Mouse (Mus musculus) forebrain, embryonic 14.5 days (tissue): ENCODE measurements at regions not wholly inside any gene's neighbourhood (a gene's known extent, or its start where the extent isn't known, plus 50 kb on each side); places are given as distances from the start of the nearest gene placed in this dataset.

Source experiments
- ATAC-seq: fragments of 200-750 bp; cut with Nextera tagmentation; 2 replicates; pipeline ENCODE4 v1.8.0; 2017; ENCODE audit warnings: mild to moderate bottlenecking, moderate library complexity
- DNase-seq: peaks from one replicate; pipeline ENCODE4 v3.0.0-alpha.2; 2015; ENCODE audit warnings: low spot score
- H3K27ac ChIP-seq: fragments of 300-500 bp; sonication (generic); 2 replicates; pipeline ENCODE4 v1.5.1; 2014; ENCODE audit warnings: low read depth, mild to moderate bottlenecking, control low read depth, low read length, moderate library complexity
- H3K27me3 ChIP-seq: fragments of 300-500 bp; sonication (generic); replicated peaks from 2 replicates; pipeline ENCODE4 v1.6.1; 2014; ENCODE audit warnings: low read length, control low read depth, mixed read lengths; ENCODE audit not compliant: control insufficient read depth, insufficient read depth
- H3K36me3 ChIP-seq: fragments of 300-500 bp; sonication (generic); 2 replicates; pipeline ENCODE4 v1.6.1; 2014; ENCODE audit warnings: low read length, control low read depth; ENCODE audit not compliant: control insufficient read depth, insufficient read depth
- H3K4me1 ChIP-seq: fragments of 300-500 bp; sonication (generic); 2 replicates; pipeline ENCODE4 v1.6.1; 2014; ENCODE audit warnings: antibody characterized with exemption, low read length, control low read depth; ENCODE audit not compliant: control insufficient read depth, insufficient read depth
- H3K4me2 ChIP-seq: fragments of 300-500 bp; sonication (generic); 2 replicates; pipeline ENCODE4 v1.6.1; 2014; ENCODE audit warnings: mild to moderate bottlenecking, control low read depth, low read length
- H3K4me3 ChIP-seq: fragments of 300-500 bp; sonication (generic); 2 replicates; pipeline ENCODE4 v1.5.1; 2014; ENCODE audit warnings: low read depth, low read length, control low read depth
- H3K9ac ChIP-seq: fragments of 300-500 bp; sonication (generic); 2 replicates; pipeline ENCODE4 v1.6.1; 2014; ENCODE audit warnings: mild to moderate bottlenecking, low read length, control low read depth, moderate library complexity
- H3K9me3 ChIP-seq: fragments of 300-500 bp; sonication (generic); replicated peaks from 2 replicates; pipeline ENCODE4 v1.6.1; 2016; ENCODE audit warnings: low read length, control low read depth, mixed read lengths; ENCODE audit not compliant: control insufficient read depth
- WGBS: fragments of 180-500 bp; shearing (Covaris S2); extraction: QIAGEN DNeasy Blood & Tissue Kit; methylation state at CpG from one replicate; pipeline ENCODE4 v1.1.7; 2014; 5-methylcytosine and 5-hydroxymethylcytosine counted together

DNA sequence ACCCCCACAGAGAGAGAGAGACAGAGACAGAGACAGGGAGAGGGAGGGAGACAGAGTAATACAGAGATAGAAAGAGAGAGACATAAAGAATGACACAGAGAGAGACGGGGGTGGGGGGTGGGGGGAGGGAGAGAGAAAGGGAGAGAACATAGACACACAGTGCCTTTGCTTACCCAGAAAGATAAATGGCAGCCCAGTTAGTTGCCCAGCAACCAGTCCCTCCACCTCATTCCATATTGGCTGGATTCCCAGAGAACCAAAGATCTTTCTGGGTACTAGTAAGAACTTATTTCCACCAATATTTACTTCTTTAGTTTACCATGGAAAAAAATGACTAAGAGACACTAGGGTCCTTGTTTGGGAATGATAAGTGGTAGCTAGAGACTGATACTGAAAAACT is 146.6 kb upstream of the Egln3 start:
- Histone ChIP-seq H3K36me3 (no peaks in the 10 kb centered on the region), H3K9ac (no peak overlapping the region), H3K4me1 (peaks cover 5% of the 10 kb centered on the region; the same call in 1 of the 2 replicates), H3K4me2 (no peak overlapping the region), H3K9me3 (no peaks in the 10 kb centered on the region), H3K27ac (no peak overlapping the region), H3K27me3 (no peaks in the 10 kb centered on the region), H3K4me3 (no peak overlapping the region)
- peak; percentile 62 for DNase-seq
- WGBS = 39% methylated on average over 1 of the region's 1 CpGs
- no peak for ATAC-seq

DNA sequence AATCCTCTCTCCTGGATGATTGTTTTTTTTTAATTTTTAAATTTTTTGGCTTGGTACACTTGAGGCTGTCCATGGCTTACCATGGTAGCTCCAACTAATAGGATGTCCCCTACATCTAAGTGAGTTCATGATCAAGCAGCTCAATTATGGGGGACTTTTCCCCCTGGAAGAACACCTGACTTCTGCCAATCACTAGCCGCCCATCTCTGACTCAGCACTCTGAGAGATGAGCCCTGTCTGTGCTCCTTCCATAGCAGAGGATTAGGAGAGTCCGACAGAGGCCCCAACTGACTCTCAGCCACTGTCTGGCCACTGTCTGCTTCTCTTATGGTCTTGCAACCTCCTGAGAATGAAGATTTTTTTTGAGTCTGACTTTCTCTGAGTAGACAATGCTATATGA is 145.7 kb upstream of the Egln3 start:
- H3K4me2 ChIP-seq = no peak overlapping the region
- no peak overlapping the region for H3K4me3 ChIP-seq

DNA sequence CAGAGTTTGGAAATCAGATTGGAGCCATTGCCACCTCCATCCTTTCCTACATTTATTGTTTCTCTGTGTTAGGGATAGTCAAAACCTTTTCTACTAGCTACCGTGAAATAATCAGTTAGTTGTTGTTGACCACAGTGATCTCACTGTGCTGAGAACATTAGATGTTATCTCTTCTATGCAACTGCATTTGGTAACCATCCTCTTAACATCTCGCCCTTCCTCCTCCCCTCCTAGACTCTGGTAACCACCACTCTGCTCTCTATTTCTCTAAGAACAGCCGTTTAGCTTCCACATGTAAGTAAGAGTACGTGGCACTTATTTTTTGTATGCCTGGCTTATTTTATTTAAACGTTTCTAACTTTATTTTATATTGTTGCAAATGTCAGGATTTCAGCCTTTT is 139.8 kb upstream of the Egln3 start:
- Histone ChIP-seq H3K9ac (no peak overlapping the region), H3K9me3 (no peaks in the 10 kb centered on the region), H3K27me3 (no peaks in the 10 kb centered on the region), H3K27ac (no peak overlapping the region), H3K36me3 (no peaks in the 10 kb centered on the region), H3K4me2 (no peak overlapping the region), H3K4me3 (no peak overlapping the region), H3K4me1 (no peaks in the 10 kb centered on the region)
- ATAC-seq = no peak
- 87% methylated on average over 5 of the region's 5 CpGs for WGBS
- DNase-seq = no peak

More for the DNA sequence above, 145.7 kb upstream of the Egln3 start:
- no peaks in the 10 kb centered on the region for H3K27me3 ChIP-seq
- DNase-seq (no peak), ATAC-seq (no peak)
- no peak overlapping the region for H3K9ac ChIP-seq
- H3K27ac ChIP-seq = no peak overlapping the region
- peaks cover 5% of the 10 kb centered on the region; the same call in 1 of the 2 replicates for H3K4me1 ChIP-seq
- no peaks in the 10 kb centered on the region for H3K36me3 ChIP-seq
- WGBS = 67% methylated on average over 2 of the region's 2 CpGs
- H3K9me3 ChIP-seq = no peaks in the 10 kb centered on the region

- H3K9ac ChIP-seq = no peak overlapping the region
- H3K36me3 ChIP-seq = no peaks in the 10 kb centered on the region
- H3K4me3 ChIP-seq = no peak overlapping the region
- ATAC-seq (peak; percentile 37; the same call in 1 of the 2 replicates), DNase-seq (peak; percentile 35)
- peaks cover 14% of the 10 kb centered on the region for H3K4me1 ChIP-seq
- H3K27ac ChIP-seq = peak overlapping the region; percentile 45; the same call in 1 of the 2 replicates
- H3K27me3 ChIP-seq = no peaks in the 10 kb centered on the region
- H3K9me3 ChIP-seq = no peaks in the 10 kb centered on the region
- H3K4me2 ChIP-seq = peak overlapping the region; percentile 17; the same call in 1 of the 2 replicates
- 2% methylated on average over 2 of the region's 2 CpGs for WGBS
Measured at GRCm38 (mm10) chr12:54335509-54335908, 131.8 kb upstream of the Egln3 start.

- no peak overlapping the region for H3K9ac ChIP-seq
- no peaks in the 10 kb centered on the region for H3K9me3 ChIP-seq
- peak; percentile 48; the same call in 1 of the 2 replicates for ATAC-seq
- peak; percentile 66 for DNase-seq
- H3K36me3 ChIP-seq = no peaks in the 10 kb centered on the region
- WGBS = 30% methylated on average over 9 of the region's 9 CpGs
- no peak overlapping the region for H3K4me3 ChIP-seq
- no peaks in the 10 kb centered on the region for H3K27me3 ChIP-seq
- H3K4me2 ChIP-seq = 0 out of 2 replicates have a peak overlapping the region, but pooled peaks have one; percentile 1
- H3K27ac ChIP-seq = peak overlapping the region; percentile 4; the same call in 1 of the 2 replicates
- H3K4me1 ChIP-seq = peaks cover 14% of the 10 kb centered on the region
Measured at GRCm38 (mm10) chr12:54334491-54335132, 131.0 kb upstream of the Egln3 start.

GRCm38 (mm10) chr12:54333632-54334321 is 130.1 kb upstream of the Egln3 start:
- no peak for ATAC-seq
- peaks cover 14% of the 10 kb centered on the region for H3K4me1 ChIP-seq
- no peak overlapping the region for H3K4me2 ChIP-seq
- no peak overlapping the region for H3K27ac ChIP-seq
- DNase-seq = no peak
- 85% methylated on average over 14 of the region's 14 CpGs for WGBS
- H3K9ac ChIP-seq = no peak overlapping the region
- H3K9me3 ChIP-seq = no peaks in the 10 kb centered on the region
- H3K36me3 ChIP-seq = no peaks in the 10 kb centered on the region
- H3K27me3 ChIP-seq = no peaks in the 10 kb centered on the region
- H3K4me3 ChIP-seq = no peak overlapping the region

DNA sequence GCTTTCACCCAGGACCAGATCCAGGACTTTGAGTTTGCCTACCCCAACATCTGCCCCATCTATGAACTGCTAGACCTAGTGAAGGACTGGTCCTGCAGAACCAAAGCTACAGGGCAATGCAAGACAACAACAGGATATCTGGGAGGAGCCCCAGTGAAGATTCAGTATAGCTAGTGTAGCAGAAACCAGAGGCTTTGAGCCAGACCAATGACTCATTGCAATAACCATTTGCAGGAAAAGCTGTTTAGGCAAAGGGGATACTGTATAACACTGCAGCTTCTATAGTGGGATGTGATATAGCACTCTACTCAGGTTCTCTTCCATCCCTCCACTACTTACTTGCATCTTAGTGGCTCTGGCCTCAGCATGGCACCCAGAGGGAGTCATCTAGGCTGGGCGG is 123.8 kb upstream of the Egln3 start:
- DNase-seq (no peak), ATAC-seq (no peak)
- Histone ChIP-seq H3K27ac (no peak overlapping the region), H3K9ac (no peak overlapping the region), H3K36me3 (no peaks in the 10 kb centered on the region), H3K9me3 (no peaks in the 10 kb centered on the region), H3K4me3 (no peak overlapping the region), H3K27me3 (no peaks in the 10 kb centered on the region), H3K4me1 (no peaks in the 10 kb centered on the region), H3K4me2 (no peak overlapping the region)
- 78% methylated on average over 1 of the region's 1 CpGs for WGBS

DNA sequence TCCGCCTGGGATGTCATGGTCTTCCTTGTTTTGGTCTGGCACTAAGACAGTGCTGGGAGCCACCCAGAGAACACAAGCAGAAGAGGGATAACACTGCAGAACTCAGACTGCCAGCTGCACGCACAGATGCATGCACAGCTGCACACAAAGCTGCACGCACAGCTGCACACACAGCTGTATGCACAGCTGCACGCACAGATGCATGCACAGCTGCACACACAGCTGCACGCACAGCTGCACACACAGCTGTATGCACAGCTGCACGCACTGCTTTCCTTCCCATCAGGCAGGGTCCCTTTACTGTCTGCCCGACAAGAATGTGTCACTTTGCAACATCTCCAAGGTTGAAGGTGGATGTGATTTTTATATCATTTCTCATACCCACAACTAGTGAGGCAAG is 122.9 kb upstream of the Egln3 start:
- no peak overlapping the region for H3K27ac ChIP-seq
- 73% methylated on average over 7 of the region's 7 CpGs for WGBS
- DNase-seq (no peak), ATAC-seq (no peak)
- no peaks in the 10 kb centered on the region for H3K36me3 ChIP-seq
- no peak overlapping the region for H3K4me3 ChIP-seq
- no peaks in the 10 kb centered on the region for H3K4me1 ChIP-seq
- H3K9ac ChIP-seq = no peak overlapping the region
- H3K4me2 ChIP-seq = no peak overlapping the region
- H3K9me3 ChIP-seq = no peaks in the 10 kb centered on the region
- no peaks in the 10 kb centered on the region for H3K27me3 ChIP-seq

DNA sequence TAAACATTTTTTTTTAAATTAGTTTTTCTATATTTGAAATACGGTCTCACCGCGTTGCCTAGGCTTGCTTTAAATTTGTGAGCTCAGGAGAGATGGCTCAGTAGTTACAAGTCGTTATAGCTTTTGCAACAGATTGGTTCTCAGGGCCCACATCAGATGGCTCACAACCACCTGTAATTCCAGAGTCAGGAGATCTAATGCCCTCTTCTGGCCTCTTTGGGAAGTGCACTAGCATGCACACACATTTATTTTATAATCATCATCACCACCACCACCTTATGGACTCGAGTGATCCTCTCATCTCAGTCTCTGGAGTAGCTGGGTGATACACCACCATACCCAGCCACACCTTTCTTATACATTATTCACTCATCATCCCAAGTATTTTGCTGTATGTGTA is 116.9 kb upstream of the Egln3 start:
- no peak for DNase-seq
- Histone ChIP-seq H3K36me3 (no peaks in the 10 kb centered on the region), H3K9ac (no peak overlapping the region), H3K27me3 (0 out of 2 replicates have a peak, but pooled peaks cover 2% of the 10 kb centered on the region), H3K4me1 (peaks cover 6% of the 10 kb centered on the region; the same call in 1 of the 2 replicates), H3K9me3 (no peaks in the 10 kb centered on the region), H3K4me2 (no peak overlapping the region), H3K4me3 (no peak overlapping the region), H3K27ac (no peak overlapping the region)
- ATAC-seq = no peak
- WGBS = 95% methylated on average over 5 of the region's 5 CpGs
